Mouse (Mus musculus) adrenal gland, postnatal 36 days (tissue): ENCODE measurements around the gene Nhsl2. TPM values are rescaled to one million over a fixed set of nuclear protein-coding genes. Genes with fewer than 3 reads are reported as not detected.
A peak's percentile ranks its signal among the peaks of the same experiment; 100 is the strongest.

Experiments used
- DNase-seq, 2 experiments: peaks; one replicate each; pipeline ENCODE4 v3.0.0; 2021; ENCODE audit warnings: mixed read lengths in 1 of 2
- total RNA-seq, 2 experiments: library from RNA; stranded (reverse); gene quantifications; 2 replicates each; pipeline ENCODE4 v1.2.3; 2021

The Nhsl2 gene
- total RNA-seq, 2 experiments from 2014 or later: 3.6 to 7.1 TPM

DNA sequence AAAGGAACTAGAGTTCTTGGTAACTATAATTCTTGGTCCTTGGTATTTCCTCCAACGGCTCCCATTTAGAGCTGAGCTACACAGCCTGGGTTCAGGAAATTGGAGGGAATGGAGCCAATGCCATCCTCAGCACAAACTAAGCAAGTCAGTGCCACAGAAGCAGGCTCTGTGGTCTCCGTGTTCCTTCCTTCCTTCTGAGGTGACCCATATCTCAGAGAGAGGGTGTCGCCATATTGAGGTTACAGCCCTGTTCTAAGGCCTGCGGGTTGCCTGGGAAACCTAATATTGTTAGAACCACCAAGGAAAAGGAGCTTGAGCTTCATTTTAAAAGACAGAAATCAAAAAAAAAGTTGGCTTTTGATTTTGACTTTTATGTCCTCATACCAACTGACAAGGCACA, 193.2 kb downstream of the Nhsl2 start:
- DNase-seq: no peak

DNA sequence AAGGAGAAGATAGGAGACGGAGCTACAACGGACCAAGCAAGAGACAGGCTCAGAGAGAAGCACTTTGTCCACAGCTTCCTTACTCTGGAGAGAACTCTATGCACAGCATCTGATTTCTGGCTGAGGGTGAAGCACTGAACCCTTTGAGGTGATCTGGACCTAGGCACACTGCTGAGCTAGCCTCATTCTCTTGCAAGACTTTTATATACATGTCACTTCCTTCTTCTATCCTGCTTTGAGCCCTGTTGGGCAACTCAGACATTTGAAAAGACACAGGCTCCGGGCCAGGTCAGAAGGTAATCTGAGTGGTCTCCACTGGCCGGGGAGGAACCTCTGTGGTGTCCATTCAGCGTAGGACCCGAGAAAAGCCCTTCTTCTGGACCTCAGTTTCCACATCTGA, 201.4 kb downstream of the Nhsl2 start:
- no peak for DNase-seq

GRCm38 (mm10) chrX:102051225-102051624, 202.0 kb downstream of the Nhsl2 start:
- DNase-seq: no peak

DNA sequence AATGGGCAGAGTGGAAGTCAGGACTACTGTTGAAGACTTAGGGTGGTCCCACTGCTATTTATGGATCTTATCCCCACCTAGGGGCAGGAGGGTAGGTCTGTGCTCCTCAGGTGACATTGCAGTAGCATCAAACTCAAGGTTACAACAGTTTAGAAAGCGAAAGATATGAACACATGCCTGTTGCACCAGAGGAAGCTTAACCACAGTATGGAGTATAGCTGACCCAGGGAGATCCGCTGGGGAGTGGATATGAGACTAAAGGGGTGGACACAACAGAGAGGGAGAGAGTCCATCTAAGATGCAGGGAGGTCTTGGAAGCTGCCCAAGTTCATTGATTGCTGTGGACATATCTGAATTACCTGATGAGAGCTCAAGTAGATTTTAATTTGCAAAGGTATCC, 204.2 kb downstream of the Nhsl2 start:
- DNase-seq: no peak

- no peak for DNase-seq
Measured at GRCm38 (mm10) chrX:102054009-102054408, 204.8 kb downstream of the Nhsl2 start.

- peak in 1 of 2 experiments; percentile 32 for DNase-seq
Measured at GRCm38 (mm10) chrX:102059437-102059836, 210.3 kb downstream of the Nhsl2 start.

DNA sequence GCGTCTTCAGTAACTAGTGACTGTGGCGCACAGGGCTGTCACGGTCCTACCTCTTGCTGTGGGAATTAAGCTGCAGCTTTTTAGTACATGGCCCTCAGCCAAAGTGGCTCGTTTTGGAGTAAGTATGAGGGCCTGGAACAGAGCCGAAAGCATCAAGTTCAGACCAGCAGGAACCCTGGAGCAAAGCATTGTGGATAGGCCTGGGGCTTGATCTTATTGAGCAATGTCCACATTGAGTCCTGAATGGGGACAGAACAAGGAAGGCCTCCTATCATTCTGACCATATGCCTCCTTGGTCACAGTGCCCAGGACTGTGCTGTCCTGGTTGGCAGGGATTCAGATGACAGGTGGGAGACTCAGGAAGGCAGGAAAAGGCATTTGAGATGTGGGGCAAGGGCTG, 211.1 kb downstream of the Nhsl2 start:
- DNase-seq: no peak

GRCm38 (mm10) chrX:102060891-102061290, 211.7 kb downstream of the Nhsl2 start:
- peak in 1 of 2 experiments; percentile 34 for DNase-seq

GRCm38 (mm10) chrX:102064062-102064461, 214.9 kb downstream of the Nhsl2 start:
- no peak for DNase-seq

- DNase-seq: no peak
Measured at GRCm38 (mm10) chrX:102065213-102065775, 216.1 kb downstream of the Nhsl2 start.

- DNase-seq: peak; percentile 66 to 70
Measured at GRCm38 (mm10) chrX:102066134-102066533, 216.9 kb downstream of the Nhsl2 start.

GRCm38 (mm10) chrX:102067118-102067517, 217.9 kb downstream of the Nhsl2 start:
- DNase-seq: no peak

- no peak for DNase-seq
Measured at GRCm38 (mm10) chrX:102068811-102069540, 219.8 kb downstream of the Nhsl2 start.

- peak; percentile 81 to 84 for DNase-seq
Measured at GRCm38 (mm10) chrX:102070591-102071471, 221.6 kb downstream of the Nhsl2 start, which contains the start of gene Rtl5. Gene Rtl5, minus strand, starts transcription at chrX:102071304.

GRCm38 (mm10) chrX:102071517-102071916, 222.3 kb downstream of the Nhsl2 start:
- no peak for DNase-seq

GRCm38 (mm10) chrX:102073605-102074325, 224.6 kb downstream of the Nhsl2 start:
- DNase-seq: no peak

- DNase-seq: no peak
Measured at GRCm38 (mm10) chrX:102074435-102074834, 225.2 kb downstream of the Nhsl2 start.

DNA sequence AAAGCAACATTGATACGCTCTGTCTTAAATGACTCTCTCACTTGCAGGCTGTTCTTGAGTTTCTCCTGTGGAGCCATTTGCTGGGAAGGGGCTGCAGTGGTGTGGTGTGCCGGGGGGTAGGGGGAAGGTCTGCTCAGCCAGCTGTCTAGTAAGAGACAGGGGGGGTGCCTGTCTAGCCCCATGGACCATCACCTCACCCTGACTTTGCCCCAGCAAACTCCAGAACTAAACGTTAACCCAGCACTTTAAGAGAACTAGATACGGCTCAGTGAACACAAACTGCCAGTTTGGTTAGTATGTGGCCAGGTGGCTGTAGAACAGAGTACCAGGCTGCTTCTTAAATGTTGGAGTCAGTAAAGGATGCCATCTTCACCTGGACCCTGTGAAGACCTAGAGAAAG, 226.0 kb downstream of the Nhsl2 start:
- no peak for DNase-seq

- DNase-seq: no peak
Measured at GRCm38 (mm10) chrX:102076886-102077765, 227.9 kb downstream of the Nhsl2 start.

DNA sequence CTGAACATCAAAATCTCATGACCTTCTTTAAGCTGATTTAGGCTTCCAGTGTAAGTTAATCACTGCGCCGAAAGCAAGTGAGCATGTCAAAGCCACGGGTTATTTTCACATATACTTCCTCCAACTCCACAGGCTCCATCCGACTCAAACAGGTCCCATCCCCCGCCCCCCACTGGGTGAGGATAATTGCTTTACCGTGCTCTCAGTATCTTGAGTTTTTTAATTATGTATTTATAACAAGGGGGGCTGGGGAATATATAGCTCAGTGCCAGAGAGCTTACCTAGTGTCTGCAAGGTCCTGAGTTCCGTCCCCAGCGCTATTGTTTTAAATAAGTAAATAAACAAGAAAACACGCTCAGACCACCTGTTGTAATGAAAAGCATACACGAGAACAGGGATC, 231.9 kb downstream of the Nhsl2 start:
- DNase-seq: no peak
